Mouse (Mus musculus) lung, postnatal 0 days (tissue): ENCODE measurements around the gene Pde4c. TPM values are rescaled to one million over a fixed set of nuclear protein-coding genes. Genes with fewer than 3 reads are reported as not detected.

Experiments
- ATAC-seq: fragments of 200-750 bp; cut with Nextera tagmentation; 2 replicates; pipeline ENCODE4 v1.8.0; 2017; ENCODE audit warnings: moderate library complexity
- DNase-seq: peaks from one replicate; pipeline ENCODE4 v3.0.0-alpha.2; 2016; ENCODE audit warnings: low spot score
- H3K27ac ChIP-seq: fragments of 300-500 bp; sonication (generic); 2 replicates; pipeline ENCODE4 v1.5.1; 2014; ENCODE audit warnings: antibody characterized with exemption, mild to moderate bottlenecking, low read length, mixed read lengths
- H3K27me3 ChIP-seq: fragments of 300-500 bp; sonication (generic); replicated peaks from 2 replicates; pipeline ENCODE4 v1.6.1; 2014; ENCODE audit warnings: low read length, mixed read lengths; ENCODE audit not compliant: insufficient read depth
- H3K36me3 ChIP-seq: fragments of 300-500 bp; sonication (generic); 2 replicates; pipeline ENCODE4 v1.6.1; 2014; ENCODE audit warnings: low read length, mixed read lengths; ENCODE audit not compliant: insufficient read depth
- H3K4me1 ChIP-seq: fragments of 300-500 bp; sonication (generic); 2 replicates; pipeline ENCODE4 v1.6.1; 2014; ENCODE audit warnings: antibody characterized with exemption, low read depth, low read length, mixed read lengths; ENCODE audit not compliant: insufficient read depth
- H3K4me2 ChIP-seq: fragments of 300-500 bp; sonication (generic); replicated peaks from 2 replicates; pipeline ENCODE4 v1.6.1; 2014; ENCODE audit warnings: low read depth, mild to moderate bottlenecking, low read length, moderate library complexity, mixed read lengths
- H3K4me3 ChIP-seq: fragments of 300-500 bp; sonication (generic); 2 replicates; pipeline ENCODE4 v1.5.1; 2014; ENCODE audit warnings: low read depth, low read length
- H3K9ac ChIP-seq: fragments of 300-500 bp; sonication (generic); replicated peaks from 2 replicates; pipeline ENCODE4 v1.6.1; 2014; ENCODE audit warnings: low read depth, mild to moderate bottlenecking
- H3K9me3 ChIP-seq: fragments of 300-500 bp; sonication (generic); 2 replicates; pipeline ENCODE4 v1.6.1; 2016; ENCODE audit warnings: low read length, mixed read lengths
- CTCF ChIP-seq: IDR thresholded peaks from 2 replicates; pipeline ENCODE4 v1.5.1; 2016; ENCODE audit warnings: antibody characterized with exemption, mild to moderate bottlenecking
- EP300 ChIP-seq: IDR thresholded peaks from 2 replicates; pipeline ENCODE4 v1.6.1; 2016; ENCODE audit warnings: antibody characterized with exemption, mild to moderate bottlenecking, control low read depth
- WGBS: fragments of 180-500 bp; shearing (Covaris S2); extraction: QIAGEN DNeasy Blood & Tissue Kit; methylation state at CpG from one replicate; pipeline ENCODE4 v1.1.7; 2014; 5-methylcytosine and 5-hydroxymethylcytosine counted together
- polyA plus RNA-seq: library from polyadenylated mRNA; unstranded; fragments of >200 nt; fragmentation: Nextera tagmentation; extraction: Ambion mirVana; gene quantifications from 2 replicates; pipeline ENCODE4 v1.2.1, GENCODE M21; 2015

The Pde4c gene
- polyA plus RNA-seq, 1 experiment from 2014 or later, result 2.0 TPM

GRCm38 (mm10) chr8:70769359-70769758 lies 45.8 kb downstream of the Pde4c start:
- H3K9me3 ChIP-seq, result no peaks in the 10 kb centered on the region
- H3K4me3 ChIP-seq, result no peak overlapping the region
- H3K36me3 ChIP-seq, result peaks cover 6% of the 10 kb centered on the region; the same call in 1 of the 2 replicates
- no peak overlapping the region for H3K4me2 ChIP-seq
- H3K27ac ChIP-seq, result no peak overlapping the region
- H3K27me3 ChIP-seq, result no peaks in the 10 kb centered on the region
- 6% methylated on average over 26 of the region's 26 CpGs for WGBS
- no peaks in the 10 kb centered on the region; the same call in 1 of the 2 replicates for H3K4me1 ChIP-seq
- peak; percentile 63 for ATAC-seq
- DNase-seq, result peak; percentile 95
- no peak overlapping the region for H3K9ac ChIP-seq
- TF ChIP-seq EP300, result no peak
- TF ChIP-seq CTCF, result peak; percentile 100

GRCm38 (mm10) chr8:70769858-70770257 lies 46.3 kb downstream of the Pde4c start:
- DNase-seq, result no peak
- no peak for ATAC-seq
- Histone ChIP-seq H3K9me3 (no peaks in the 10 kb centered on the region), H3K27me3 (no peaks in the 10 kb centered on the region), H3K4me3 (no peak overlapping the region), H3K36me3 (peaks cover 6% of the 10 kb centered on the region; the same call in 1 of the 2 replicates), H3K4me1 (no peaks in the 10 kb centered on the region; the same call in 1 of the 2 replicates), H3K9ac (no peak overlapping the region), H3K27ac (no peak overlapping the region), H3K4me2 (no peak overlapping the region)
- no peak for TF ChIP-seq EP300
- no peak for TF ChIP-seq CTCF
- 70% methylated on average over 12 of the region's 12 CpGs for WGBS

- Histone ChIP-seq H3K9me3 (no peaks in the 10 kb centered on the region), H3K4me2 (no peak overlapping the region), H3K4me3 (no peak overlapping the region), H3K4me1 (peaks cover 5% of the 10 kb centered on the region; the same call in 1 of the 2 replicates), H3K27ac (no peak overlapping the region), H3K9ac (no peak overlapping the region), H3K27me3 (no peaks in the 10 kb centered on the region), H3K36me3 (peaks cover 6% of the 10 kb centered on the region; the same call in 1 of the 2 replicates)
- no peak for ATAC-seq
- TF ChIP-seq EP300 (no peak), CTCF (no peak)
- WGBS, result 92% methylated on average over 13 of the region's 13 CpGs
- no peak for DNase-seq
Observed at GRCm38 (mm10) chr8:70770748-70771147, 47.2 kb downstream of the Pde4c start.

- ATAC-seq, result no peak
Observed at GRCm38 (mm10) chr8:70771217-70771616, 47.7 kb downstream of the Pde4c start.

GRCm38 (mm10) chr8:70772075-70772474 lies 48.6 kb downstream of the Pde4c start:
- 95% methylated on average over 13 of the region's 13 CpGs for WGBS
- no peak overlapping the region for H3K27ac ChIP-seq
- H3K9ac ChIP-seq, result no peak overlapping the region
- H3K36me3 ChIP-seq, result peaks cover 6% of the 10 kb centered on the region; the same call in 1 of the 2 replicates
- no peak for TF ChIP-seq EP300
- no peaks in the 10 kb centered on the region for H3K9me3 ChIP-seq
- DNase-seq (no peak), ATAC-seq (no peak)
- H3K27me3 ChIP-seq, result no peaks in the 10 kb centered on the region
- no peak overlapping the region for H3K4me2 ChIP-seq
- no peak overlapping the region for H3K4me3 ChIP-seq
- peaks cover 10% of the 10 kb centered on the region; the same call in 1 of the 2 replicates for H3K4me1 ChIP-seq

More at GRCm38 (mm10) chr8:70771217-70771616, 47.7 kb downstream of the Pde4c start:
- H3K9ac ChIP-seq, result no peak overlapping the region
- H3K4me2 ChIP-seq, result no peak overlapping the region
- TF ChIP-seq CTCF (no peak), EP300 (no peak)
- H3K27ac ChIP-seq, result no peak overlapping the region
- peaks cover 6% of the 10 kb centered on the region; the same call in 1 of the 2 replicates for H3K36me3 ChIP-seq
- 82% methylated on average over 7 of the region's 7 CpGs for WGBS
- H3K4me1 ChIP-seq, result peaks cover 10% of the 10 kb centered on the region; the same call in 1 of the 2 replicates
- DNase-seq, result no peak
- no peaks in the 10 kb centered on the region for H3K9me3 ChIP-seq
- no peaks in the 10 kb centered on the region for H3K27me3 ChIP-seq
- no peak overlapping the region for H3K4me3 ChIP-seq

- peak; percentile 54 for DNase-seq
- no peaks in the 10 kb centered on the region for H3K27me3 ChIP-seq
- no peak for ATAC-seq
- H3K9ac ChIP-seq, result no peak overlapping the region
- 0 out of 2 replicates have a peak overlapping the region, but pooled peaks have one; percentile 21 for H3K27ac ChIP-seq
- TF ChIP-seq CTCF, result no peak
- no peak for TF ChIP-seq EP300
- H3K4me1 ChIP-seq, result peaks cover 10% of the 10 kb centered on the region; the same call in 1 of the 2 replicates
- peaks cover 6% of the 10 kb centered on the region; the same call in 1 of the 2 replicates for H3K36me3 ChIP-seq
- no peak overlapping the region for H3K4me3 ChIP-seq
- H3K9me3 ChIP-seq, result no peaks in the 10 kb centered on the region
- H3K4me2 ChIP-seq, result no peak overlapping the region
- WGBS, result 60% methylated on average over 9 of the region's 9 CpGs
Observed at GRCm38 (mm10) chr8:70772890-70773289, 49.4 kb downstream of the Pde4c start.
